Mouse (Mus musculus) adrenal gland, adult 2 months (tissue): ENCODE data around the gene Rbm20. TPM values are rescaled to one million over a fixed set of nuclear protein-coding genes. Genes with fewer than 3 reads are reported as not detected.
"Not testable (repeated sequence)": the region's sequence is repeated elsewhere in the genome, so short reads cannot be mapped to it uniquely, and the experiment has no call there.

ENCODE experiments used
- DNase-seq: peaks from one replicate; pipeline ENCODE4 v3.0.0; 2021
- polyA plus RNA-seq: library from polyadenylated mRNA; depleted of rRNA; stranded (reverse); fragments of >200 nt; gene quantifications from 2 replicates; pipeline ENCODE4 v1.2.3, GENCODE M21; 2012; rRNA removed
- total RNA-seq, 2 experiments: library from RNA; stranded (reverse); gene quantifications; 2 replicates each; pipeline ENCODE4 v1.2.3; 2021

Rbm20 gene
- total and polyA plus RNA-seq, 3 experiments, result 1.0 to 2.0 (median 1.2) TPM

DNA sequence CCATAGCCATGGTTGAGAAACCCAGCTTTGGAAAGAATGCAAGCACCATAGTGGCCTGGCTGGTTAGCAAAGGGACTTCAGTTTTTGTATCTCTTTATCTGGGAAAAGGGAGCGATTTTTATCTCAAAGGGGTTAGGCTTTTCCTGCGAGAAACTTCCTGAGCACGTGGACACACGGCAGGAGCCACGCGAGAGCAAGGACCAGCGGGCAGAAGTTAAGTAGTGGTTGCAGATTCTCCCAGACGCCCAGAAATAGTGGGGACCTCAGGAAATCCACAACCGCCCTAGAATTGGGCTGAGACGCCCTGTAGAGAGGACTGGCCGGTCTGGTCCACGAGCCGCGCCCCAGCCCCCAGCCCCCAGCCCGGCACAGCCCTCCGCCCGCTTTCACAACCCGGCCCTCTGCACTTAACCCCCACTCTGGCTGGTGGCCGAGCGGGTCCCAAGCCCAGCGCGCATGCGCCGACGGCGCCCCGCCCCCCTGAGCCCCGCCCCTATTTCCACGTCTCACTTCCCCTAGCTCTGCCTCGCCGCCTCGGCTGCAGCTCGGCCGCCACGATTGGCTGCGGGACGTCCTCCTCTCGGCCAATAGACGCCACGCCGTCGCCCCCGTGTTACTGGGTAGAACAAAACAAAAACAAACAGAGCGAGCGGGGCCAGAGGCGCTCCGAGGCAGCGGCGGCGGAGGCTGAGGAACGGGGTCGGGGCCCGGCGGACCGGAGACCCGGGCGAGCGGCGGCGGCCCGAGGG is 225.8 kb downstream of the Rbm20 start:
- DNase-seq, result peak; percentile 96

DNA sequence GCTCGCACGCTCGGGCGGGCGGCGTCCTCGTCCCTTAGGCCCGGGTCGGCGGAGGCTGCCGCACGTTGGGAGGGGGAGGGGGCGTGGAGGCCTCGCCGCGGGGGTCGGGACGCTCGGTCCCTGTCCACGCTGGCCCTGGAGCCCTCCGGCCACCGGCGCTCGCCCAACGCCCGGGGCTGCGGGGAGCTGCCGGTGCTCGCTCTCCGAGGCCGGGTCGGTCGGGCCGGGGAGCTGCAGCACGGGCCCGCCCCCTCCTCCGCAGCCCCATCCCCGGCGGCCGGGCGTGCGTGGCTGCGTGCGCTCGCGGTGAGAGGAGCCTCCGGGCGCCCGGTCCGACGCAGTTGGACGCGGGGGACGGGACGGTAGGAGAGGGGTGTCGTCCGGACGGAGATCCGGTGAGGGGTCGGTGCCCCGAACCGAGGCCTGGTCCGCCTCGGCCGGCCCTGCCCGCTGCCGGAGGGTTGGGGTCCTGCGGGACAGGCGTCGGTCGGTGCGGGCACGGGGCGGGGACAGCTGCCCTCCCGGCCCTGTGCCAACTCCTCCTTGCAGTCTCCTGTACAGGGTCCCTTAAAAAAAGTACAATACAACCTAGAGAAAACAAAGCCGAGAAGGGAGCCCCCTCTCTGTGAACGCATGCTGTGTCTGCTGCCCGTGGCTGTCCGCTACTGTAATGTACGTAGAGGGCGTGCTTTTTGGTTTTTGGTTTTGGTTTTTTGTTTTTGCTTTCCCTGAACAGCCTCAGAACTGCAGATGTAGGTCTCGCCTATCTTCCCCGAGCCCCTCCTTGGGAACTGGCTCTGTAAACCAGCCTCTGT is 226.6 kb downstream of the Rbm20 start:
- peak; percentile 76 for DNase-seq

DNA sequence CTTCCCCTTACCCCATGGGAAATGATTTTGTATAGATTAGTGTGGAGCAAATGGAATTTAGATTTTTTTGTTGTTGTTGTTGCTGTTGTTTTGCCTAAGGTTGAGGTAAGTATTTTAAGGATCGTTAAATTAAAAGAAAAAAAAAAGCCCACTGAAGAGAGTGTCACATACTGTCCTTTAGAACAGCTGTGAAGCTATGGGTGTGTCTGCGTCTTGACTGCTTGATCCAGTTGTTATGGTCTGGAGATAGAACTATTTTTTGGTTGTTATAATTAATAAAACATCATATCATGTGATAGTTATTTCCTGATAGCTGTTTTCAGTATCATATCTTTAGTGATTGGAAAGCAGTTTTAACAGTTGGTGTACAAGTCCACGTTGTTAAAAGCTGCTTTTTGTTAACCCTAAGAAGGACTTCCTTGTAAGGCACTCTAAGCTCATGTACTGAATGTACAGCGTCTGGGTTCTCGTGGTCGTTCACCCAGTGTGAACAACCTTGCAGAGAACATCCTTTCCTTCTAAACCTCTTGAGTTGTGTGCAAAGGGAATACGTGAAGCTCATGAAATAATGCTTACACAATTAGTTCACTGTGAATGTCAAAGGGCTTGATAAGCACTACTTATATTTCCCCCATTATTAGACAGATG is 227.9 kb downstream of the Rbm20 start:
- no peak for DNase-seq

DNA sequence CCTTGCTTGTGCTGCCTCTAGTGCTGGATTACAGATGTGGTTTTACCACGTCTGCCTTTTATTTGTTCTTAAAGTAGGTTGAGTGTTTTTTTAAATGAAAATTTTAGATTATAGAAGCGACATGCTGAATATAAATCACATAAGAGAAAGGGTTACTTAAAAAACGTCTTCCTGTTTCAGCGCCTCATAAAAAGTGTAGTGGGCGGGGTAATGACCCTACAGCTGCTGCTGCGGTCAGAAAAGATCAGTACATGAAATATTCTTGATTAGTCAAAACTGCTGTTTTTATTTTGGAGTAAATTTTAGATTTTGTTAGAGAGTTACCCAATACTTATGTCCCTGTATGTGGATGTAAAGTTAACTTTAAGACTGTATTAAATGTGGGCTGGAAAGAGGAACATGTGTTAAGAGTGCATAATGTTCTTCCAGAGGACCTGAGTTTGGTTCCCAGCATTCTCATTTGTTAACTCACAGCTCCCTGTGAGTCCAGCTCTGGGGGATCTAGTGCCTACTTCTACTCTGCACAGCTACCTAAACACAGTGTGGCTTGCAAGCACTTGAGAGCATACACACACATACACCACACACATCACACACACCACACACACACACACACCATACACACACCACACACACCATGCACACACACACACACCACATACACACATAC is 229.1 kb downstream of the Rbm20 start:
- no peak for DNase-seq

DNA sequence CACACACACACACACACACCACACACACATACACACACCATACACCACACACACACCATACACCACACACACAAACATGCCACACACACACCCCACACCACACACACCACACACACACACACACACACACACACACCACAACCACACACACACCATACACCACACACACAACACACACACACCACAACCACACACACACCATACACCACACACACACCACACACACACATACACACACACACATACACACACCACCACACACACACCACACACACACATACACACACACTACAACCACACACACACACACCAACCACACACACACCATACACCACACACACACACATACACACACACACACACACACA is 229.6 kb downstream of the Rbm20 start:
- DNase-seq, result not testable (repeated sequence)

DNA sequence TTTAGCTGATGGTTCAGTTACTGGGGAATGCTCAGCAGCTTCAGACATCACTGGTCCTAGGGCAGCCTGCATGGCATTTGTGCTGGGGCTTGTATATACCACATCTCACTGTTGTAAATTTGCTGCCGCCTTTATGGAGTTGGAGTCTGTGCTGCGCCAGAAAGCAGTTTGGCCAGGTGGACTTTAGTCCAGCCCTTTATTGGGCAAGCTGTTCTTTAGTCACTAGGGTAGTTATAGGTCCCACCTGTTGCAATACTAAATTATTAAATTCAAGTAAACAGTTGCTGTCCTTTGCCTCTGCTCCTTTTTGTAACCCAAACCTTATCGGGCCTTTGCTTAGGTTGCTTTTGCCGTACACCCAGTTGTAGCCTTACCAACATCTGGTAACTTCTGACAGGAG is 237.8 kb downstream of the Rbm20 start:
- no peak for DNase-seq

Other genes with a start within 250 kb of the Rbm20 start
- gene Dusp5, start 148.2 kb upstream of the Rbm20 start, total RNA-seq, result 10 to 100 TPM in 1 of 2 experiments, 1 to 10 TPM in 1; 8.8 to 15.3 TPM
- 4.5 and 6.5 TPM in 2 replicates for gene Dusp5, start 148.2 kb upstream of the Rbm20 start, polyA plus RNA-seq
- 10 to 100 TPM; 72.7 to 98.1 TPM for gene Nutf2-ps1, start 88.2 kb upstream of the Rbm20 start, total RNA-seq
- 72.0 and 89.9 TPM in 2 replicates for gene Nutf2-ps1, start 88.2 kb upstream of the Rbm20 start, polyA plus RNA-seq
- gene Smc3, start 76.9 kb upstream of the Rbm20 start, total RNA-seq, result 10 to 100 TPM; 28.8 to 32.0 TPM
- gene Smc3, start 76.9 kb upstream of the Rbm20 start, polyA plus RNA-seq, result 2.2 and 2.5 TPM in 2 replicates
- 100 to 1,000 TPM in 1 of 2 experiments, 10 to 100 TPM in 1; 75.5 to 102 TPM for gene Pdcd4, start 214.9 kb downstream of the Rbm20 start, total RNA-seq
- 2.5 and 2.6 TPM in 2 replicates for gene Pdcd4, start 214.9 kb downstream of the Rbm20 start, polyA plus RNA-seq